Mouse (Mus musculus) myocyte (in vitro differentiated cells): ENCODE measurements around the gene Pde4a.

Experiments
- POLR2A ChIP-seq: IDR thresholded peaks from one replicate; pipeline ENCODE4 v1.6.1; 2011; ENCODE audit warnings: low read depth, mild to moderate bottlenecking, control low read depth, moderate library complexity; ENCODE audit not compliant: insufficient read length
- POLR2AphosphoS2 ChIP-seq: IDR thresholded peaks from one replicate; pipeline ENCODE4 v1.6.1; 2011; ENCODE audit warnings: low read depth, control low read depth; ENCODE audit not compliant: insufficient read length
- TCF12 ChIP-seq: IDR thresholded peaks from one replicate; pipeline ENCODE4 v1.6.1; 2011; ENCODE audit warnings: mild to moderate bottlenecking, control low read depth; ENCODE audit not compliant: poor library complexity, insufficient read depth, severe bottlenecking
- USF1 ChIP-seq: IDR thresholded peaks from one replicate; pipeline ENCODE4 v1.6.1; 2011; ENCODE audit warnings: low read depth, mild to moderate bottlenecking, control low read depth, moderate library complexity

- TF ChIP-seq POLR2AphosphoS2: no peak
- TF ChIP-seq POLR2A: no peak
- no peak for TF ChIP-seq TCF12
- TF ChIP-seq USF1: no peak
Measured at GRCm38 (mm10) chr9:21180841-21181240, 15.3 kb downstream of the Pde4a start.
